Mouse (Mus musculus) kidney, postnatal 14 days (tissue): ENCODE results near the gene Mast4.

Experiments used
- DNase-seq: peaks from one replicate; pipeline ENCODE4 v3.0.0; 2022; ENCODE audit warnings: mixed read lengths

The Mast4 gene

DNA sequence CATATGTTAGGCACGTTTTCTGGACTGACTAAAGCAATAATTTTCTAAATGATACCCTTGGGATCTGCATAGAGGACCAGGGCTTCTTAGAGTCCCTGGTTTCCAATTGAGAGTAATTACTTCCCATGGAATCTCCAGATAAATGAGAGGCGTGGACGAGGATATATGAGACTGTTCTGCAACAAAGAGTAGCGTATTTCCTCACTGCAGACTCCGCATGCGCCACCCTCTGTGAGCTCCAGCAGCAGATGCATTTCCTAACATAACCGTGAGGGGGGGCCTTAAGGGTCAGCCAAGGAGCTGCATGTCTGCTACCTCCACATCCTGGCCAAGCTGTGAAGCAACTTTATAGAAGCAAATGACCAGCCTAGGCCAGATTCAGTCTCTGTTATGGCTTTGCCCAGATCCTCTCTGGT is 559.5 kb downstream of the Mast4 start:
- DNase-seq: peak; percentile 38

GRCm38 (mm10) chr13:102773169-102773568 is 561.1 kb downstream of the Mast4 start:
- no peak for DNase-seq

DNA sequence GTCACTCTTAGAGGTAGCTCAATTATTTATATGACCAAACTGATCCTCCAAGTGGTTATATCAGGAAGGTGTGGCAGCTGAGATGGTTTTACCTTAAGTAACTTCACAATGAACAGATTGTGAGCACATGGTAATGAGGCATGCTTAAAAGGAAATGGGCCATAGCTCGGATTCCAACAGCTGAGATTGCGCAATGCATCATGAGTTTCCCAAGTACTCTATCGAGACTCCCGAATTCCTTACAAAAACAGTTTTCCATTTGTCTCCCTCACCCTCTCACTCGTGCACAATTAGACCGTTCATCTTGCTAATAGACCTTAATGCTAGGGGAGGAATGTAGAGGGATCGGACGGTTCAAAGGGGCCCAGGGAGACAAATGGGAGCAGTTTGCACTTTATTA is 564.1 kb downstream of the Mast4 start:
- peak; percentile 25 for DNase-seq

DNA sequence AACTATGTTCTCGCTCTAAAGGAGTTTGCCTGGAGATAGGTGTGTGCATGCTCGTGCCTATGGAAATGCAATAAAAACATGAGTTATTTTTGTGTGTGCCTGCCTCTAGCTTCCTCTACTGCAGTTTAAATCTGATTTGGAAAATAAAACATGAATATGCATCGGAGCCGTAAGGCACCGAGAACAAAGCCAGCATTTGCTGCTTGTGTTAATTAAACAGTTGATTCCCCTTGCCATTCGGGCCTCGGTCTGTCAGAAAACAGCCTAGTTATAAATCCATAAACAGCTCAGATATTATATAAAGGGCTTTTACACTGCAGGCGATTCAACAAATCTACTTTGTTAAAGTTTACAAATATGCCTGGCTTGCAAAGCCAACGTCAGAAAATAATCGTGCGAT is 565.8 kb downstream of the Mast4 start:
- no peak for DNase-seq

GRCm38 (mm10) chr13:102767110-102767509 is 567.2 kb downstream of the Mast4 start:
- no peak for DNase-seq

DNA sequence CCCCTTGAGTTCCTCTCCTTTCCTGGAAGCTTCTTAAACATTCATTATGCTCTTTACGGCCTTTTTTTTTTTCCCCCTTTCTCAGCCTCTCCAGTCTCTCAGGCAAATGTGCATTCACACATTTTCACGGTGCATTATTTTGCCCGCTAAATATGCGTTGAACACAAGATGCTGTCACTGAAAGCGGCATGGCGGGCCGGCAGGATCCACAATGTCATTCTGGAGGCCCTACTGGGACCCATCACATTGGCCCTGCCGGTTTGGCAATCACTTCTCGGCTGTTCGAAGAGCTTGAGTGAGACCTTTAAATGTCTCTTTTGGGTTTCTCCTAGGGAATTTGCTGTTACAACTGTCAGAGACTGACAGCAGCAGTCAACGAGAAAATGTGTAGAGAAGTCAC is 569.1 kb downstream of the Mast4 start:
- DNase-seq: no peak

DNA sequence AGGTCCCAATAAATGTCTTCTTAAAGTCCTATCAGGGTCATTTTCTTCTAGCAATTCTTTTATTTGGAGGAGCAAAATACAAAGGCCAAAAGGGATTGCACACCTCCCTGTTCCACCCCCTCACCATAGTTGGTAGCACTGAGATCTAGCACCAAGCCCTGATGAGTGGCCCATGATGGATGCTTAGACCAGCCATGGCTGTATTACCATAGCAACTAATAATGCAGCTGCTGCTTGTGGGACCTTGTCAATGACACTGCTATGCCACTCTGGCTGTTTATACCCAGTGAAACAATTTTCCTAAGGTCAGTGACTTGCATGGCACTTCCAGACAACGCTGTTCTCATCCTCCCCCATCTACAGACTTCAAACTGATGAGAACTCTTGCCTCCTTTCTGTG is 570.1 kb downstream of the Mast4 start:
- no peak for DNase-seq

DNA sequence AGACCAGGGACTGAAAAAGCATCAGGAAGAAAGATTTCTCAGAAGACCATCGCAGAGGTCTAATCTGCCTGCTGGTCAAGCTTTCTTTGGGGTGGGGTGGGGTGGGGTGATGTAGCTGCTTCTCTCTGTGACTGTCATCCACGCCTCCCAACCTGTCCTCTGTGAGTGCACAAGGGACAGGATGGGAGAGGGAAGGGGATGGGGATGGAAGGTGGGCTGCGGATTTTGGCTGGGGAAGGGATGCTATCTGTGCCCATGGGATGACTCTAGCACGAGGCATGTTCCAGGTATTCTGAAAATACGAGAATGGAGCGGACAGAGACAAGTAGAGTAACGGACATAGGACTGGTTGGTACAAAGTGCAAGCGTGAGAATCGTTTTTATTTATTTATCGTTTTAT is 572.1 kb downstream of the Mast4 start:
- DNase-seq: no peak

GRCm38 (mm10) chr13:102761410-102761809 is 572.9 kb downstream of the Mast4 start:
- no peak for DNase-seq

- no peak for DNase-seq
Measured at GRCm38 (mm10) chr13:102758021-102758420, 576.3 kb downstream of the Mast4 start.

- DNase-seq: no peak
Measured at GRCm38 (mm10) chr13:102756071-102756470, 578.2 kb downstream of the Mast4 start.

- DNase-seq: no peak
Measured at GRCm38 (mm10) chr13:102755124-102755523, 579.2 kb downstream of the Mast4 start.

GRCm38 (mm10) chr13:102753714-102754556 is 580.4 kb downstream of the Mast4 start:
- DNase-seq: no peak

- DNase-seq: no peak
Measured at GRCm38 (mm10) chr13:102749891-102750290, 584.4 kb downstream of the Mast4 start.

DNA sequence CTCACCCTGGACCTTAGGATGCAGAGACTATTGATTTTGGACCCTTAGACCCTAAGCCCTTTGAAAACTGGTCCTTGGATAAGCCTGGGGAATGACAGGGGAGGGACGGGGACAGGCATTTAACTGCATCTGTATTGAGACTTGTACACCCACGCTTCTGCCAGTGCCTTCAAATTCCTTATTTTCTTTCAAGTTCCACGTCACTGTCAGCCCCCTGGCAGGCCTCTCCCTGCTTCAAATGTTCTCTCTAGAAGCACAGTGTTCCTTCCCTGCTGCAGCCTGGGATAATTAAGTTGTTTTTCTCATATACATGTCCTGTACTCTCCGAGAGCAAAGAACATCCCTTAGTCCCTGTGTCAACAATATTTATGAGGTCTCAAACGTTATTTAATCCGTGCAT is 585.1 kb downstream of the Mast4 start:
- no peak for DNase-seq

DNA sequence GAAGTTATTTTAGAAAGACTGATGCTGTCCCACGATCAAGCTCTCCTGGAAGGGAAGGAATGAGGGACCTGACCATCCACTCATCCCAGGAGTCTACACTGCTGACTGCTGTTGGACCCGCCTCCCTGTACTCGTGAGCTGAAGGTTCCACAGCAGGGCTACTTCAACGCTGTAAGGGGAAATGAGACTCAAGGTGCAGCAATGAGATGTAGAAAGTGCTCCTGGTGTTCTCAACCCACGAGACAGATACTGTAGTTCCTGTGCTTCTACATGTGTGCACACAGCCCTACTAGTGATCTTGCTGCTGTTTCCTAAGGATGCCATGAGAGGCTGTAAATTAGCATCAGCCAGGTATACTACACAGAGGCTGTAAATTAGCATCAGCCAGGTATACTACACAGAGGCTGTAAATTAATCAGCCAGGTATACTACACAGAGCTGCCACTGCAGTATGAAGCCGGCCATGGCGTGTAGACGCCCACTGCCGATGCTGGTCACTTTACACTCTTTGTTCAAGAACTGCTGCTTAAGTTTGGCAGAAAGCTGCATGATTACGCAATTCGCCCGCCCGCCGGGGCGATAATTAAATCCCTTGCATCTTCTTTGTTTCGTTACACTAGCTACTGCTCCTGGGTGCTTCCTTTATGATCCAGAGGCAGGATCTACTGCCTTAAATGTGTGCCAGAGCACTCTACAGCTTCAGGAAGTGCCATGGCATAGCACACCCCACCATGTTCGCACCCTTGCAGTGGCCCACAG is 587.3 kb downstream of the Mast4 start:
- DNase-seq: no peak

- DNase-seq: no peak
Measured at GRCm38 (mm10) chr13:102745626-102746342, 588.5 kb downstream of the Mast4 start.

GRCm38 (mm10) chr13:102745270-102745600 is 589.1 kb downstream of the Mast4 start:
- no peak for DNase-seq

DNA sequence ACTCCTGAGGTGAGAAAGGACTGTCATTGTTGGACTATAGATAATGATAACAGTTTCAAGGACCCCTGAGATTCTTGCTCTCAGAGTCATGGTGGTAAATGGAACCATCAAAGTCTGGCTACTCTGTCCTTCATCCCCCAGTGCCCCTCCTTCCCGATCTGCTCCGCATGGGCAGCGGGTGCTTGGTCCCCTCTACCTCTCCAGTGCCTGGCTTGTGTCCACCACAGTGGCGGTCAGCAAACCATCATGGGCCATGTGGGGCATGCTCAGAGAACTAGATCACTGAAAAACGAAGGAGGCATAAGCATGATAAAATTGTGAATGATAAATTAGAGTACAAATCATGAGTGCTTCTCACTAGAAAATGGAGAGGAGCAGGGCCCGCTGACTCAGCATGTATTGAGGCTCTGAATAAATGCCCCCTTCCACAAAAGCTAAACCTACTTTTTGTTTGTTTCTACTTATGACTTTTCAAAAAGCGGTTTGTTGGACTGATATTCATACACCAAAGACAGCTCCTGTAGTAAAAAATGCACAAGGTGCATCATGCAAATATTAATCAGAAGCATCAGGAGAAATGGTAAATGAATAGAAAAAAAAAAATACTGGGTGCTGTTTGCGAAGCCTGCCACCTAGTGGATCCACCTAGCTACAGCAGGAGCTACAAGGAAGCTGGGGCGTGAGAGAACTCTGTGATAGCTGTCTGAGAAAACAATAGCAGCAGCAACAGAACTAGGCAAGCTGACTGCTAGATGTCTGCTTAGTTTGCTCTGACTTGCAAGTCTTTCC is 589.6 kb downstream of the Mast4 start:
- DNase-seq: peak; percentile 75

- no peak for DNase-seq
Measured at GRCm38 (mm10) chr13:102739720-102740535, 594.4 kb downstream of the Mast4 start.

- no peak for DNase-seq
Measured at GRCm38 (mm10) chr13:102737811-102738210, 596.5 kb downstream of the Mast4 start.

DNA sequence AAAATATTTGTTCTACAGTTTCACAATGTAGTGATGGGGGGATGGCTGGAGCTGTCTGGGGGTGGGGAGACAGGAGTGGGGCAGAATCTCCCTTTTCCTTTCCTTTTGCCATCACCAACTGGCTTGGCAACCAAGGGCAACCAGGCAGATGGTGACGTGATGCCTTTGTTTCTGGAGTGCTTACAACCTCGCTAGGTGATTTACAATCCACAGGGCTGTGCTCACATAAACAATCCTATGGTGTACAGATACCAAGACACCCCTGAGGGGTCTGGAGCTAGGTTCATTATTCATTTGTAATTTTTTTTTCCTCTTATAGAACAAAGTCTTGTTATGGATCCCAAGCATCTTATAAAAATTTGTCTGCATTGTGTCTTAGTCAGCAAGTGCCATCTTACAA is 601.2 kb downstream of the Mast4 start:
- no peak for DNase-seq
